Mouse (Mus musculus): ENCODE measurements around the gene Cel.

DNA sequence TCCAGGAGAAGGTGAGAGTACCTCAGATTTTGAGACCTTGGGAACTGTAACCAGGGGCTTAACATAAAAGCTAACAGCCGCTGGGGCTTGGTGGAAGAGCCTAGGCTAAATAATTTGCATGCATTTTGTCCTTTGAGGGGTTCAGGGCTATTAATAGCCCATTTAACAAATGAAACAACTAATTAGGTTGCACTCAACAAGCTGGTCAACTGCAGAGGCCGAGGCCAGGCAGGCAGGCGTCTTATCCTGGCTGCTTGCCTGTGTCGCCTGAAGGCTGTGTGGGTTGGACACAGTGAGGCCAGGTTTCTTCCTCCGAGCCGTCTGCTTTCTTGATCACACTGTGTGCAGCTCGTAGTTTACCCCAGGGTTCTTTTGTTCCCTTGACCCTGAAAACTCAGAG, 27.6 kb downstream of the Cel start:
- TF ChIP-seq CTCF (IDR thresholded peaks at IDR 0.05; ENCODE audit: low read depth, low read length), result no peak
- TF ChIP-seq POLR2A (IDR thresholded peaks at IDR 0.05; ENCODE audit: extremely low read depth, insufficient read depth, low read length), result no peak

Data from liver, adult 2 months (tissue).